Mouse (Mus musculus) lung, postnatal 36 days (tissue): ENCODE data around the gene Mylip.

Experiments used
- DNase-seq: peaks from one replicate; pipeline ENCODE4 v3.0.0; 2022; ENCODE audit warnings: mixed read lengths

The Mylip gene

GRCm38 (mm10) chr13:45391854-45392454, 2.4 kb downstream of the Mylip start:
- peak; percentile 78 for DNase-seq

GRCm38 (mm10) chr13:45394221-45394768, 4.8 kb downstream of the Mylip start:
- DNase-seq: no peak

GRCm38 (mm10) chr13:45396724-45397123, 7.2 kb downstream of the Mylip start:
- DNase-seq: no peak

- no peak for DNase-seq
These were observed 7.7 kb downstream of the Mylip start for GRCm38 (mm10) chr13:45397240-45397639.

- DNase-seq: no peak
These were observed 8.6 kb downstream of the Mylip start for GRCm38 (mm10) chr13:45397896-45398805.

GRCm38 (mm10) chr13:45400700-45401099, 11.2 kb downstream of the Mylip start:
- DNase-seq: no peak

- DNase-seq: no peak
These were observed 12.3 kb downstream of the Mylip start for GRCm38 (mm10) chr13:45401816-45402215.

- DNase-seq: no peak
These were observed 12.9 kb downstream of the Mylip start for GRCm38 (mm10) chr13:45402316-45403039.

GRCm38 (mm10) chr13:45404269-45404668, 14.7 kb downstream of the Mylip start:
- DNase-seq: peak; percentile 75

- no peak for DNase-seq
These were observed 15.8 kb downstream of the Mylip start for GRCm38 (mm10) chr13:45405194-45405810.

GRCm38 (mm10) chr13:45406289-45406688, 16.7 kb downstream of the Mylip start:
- DNase-seq: no peak

- no peak for DNase-seq
These were observed 17.2 kb downstream of the Mylip start for GRCm38 (mm10) chr13:45406703-45407102.

GRCm38 (mm10) chr13:45410936-45411335, 21.4 kb downstream of the Mylip start:
- DNase-seq: no peak

- DNase-seq: no peak
These were observed 23.5 kb downstream of the Mylip start for GRCm38 (mm10) chr13:45413066-45413465.

GRCm38 (mm10) chr13:45414031-45414430, 24.5 kb downstream of the Mylip start:
- no peak for DNase-seq

GRCm38 (mm10) chr13:45416621-45417057, 27.1 kb downstream of the Mylip start:
- DNase-seq: no peak

GRCm38 (mm10) chr13:45418986-45419385, 29.4 kb downstream of the Mylip start:
- DNase-seq: no peak

- no peak for DNase-seq
These were observed 32.7 kb downstream of the Mylip start for GRCm38 (mm10) chr13:45422251-45422650.

GRCm38 (mm10) chr13:45422709-45423108, 33.2 kb downstream of the Mylip start:
- DNase-seq: no peak

- no peak for DNase-seq
These were observed 34.4 kb downstream of the Mylip start for GRCm38 (mm10) chr13:45423905-45424304.

- no peak for DNase-seq
These were observed 39.7 kb downstream of the Mylip start for GRCm38 (mm10) chr13:45429239-45429638.

GRCm38 (mm10) chr13:45437134-45437533, 47.6 kb downstream of the Mylip start:
- no peak for DNase-seq

- DNase-seq: no peak
These were observed 49.3 kb downstream of the Mylip start for GRCm38 (mm10) chr13:45438853-45439252.
